Mouse (Mus musculus) liver, postnatal 0 days (tissue): ENCODE measurements around the gene Ppp2r2c.

Experiments
- CTCF ChIP-seq: sonication (generic); IDR thresholded peaks from 2 replicates; pipeline ENCODE4 v1.5.1; 2016; ENCODE audit warnings: antibody characterized with exemption, low read depth
- EP300 ChIP-seq: IDR thresholded peaks from 2 replicates; pipeline ENCODE4 v1.6.1; 2016; ENCODE audit warnings: antibody characterized with exemption, low read depth, mild to moderate bottlenecking

GRCm38 (mm10) chr5:36988781-36989624 lies 120.7 kb downstream of the Ppp2r2c start, which contains the start of gene Wfs1:
- TF ChIP-seq CTCF (peak; percentile 25), EP300 (no peak)
